Mouse (Mus musculus) adrenal gland, adult 8-10 months (tissue): Measurements from ENCODE around the gene Fchsd2. TPM values are rescaled to one million over a fixed set of nuclear protein-coding genes. Genes with fewer than 3 reads are reported as not detected.

Source experiments
- DNase-seq: peaks from one replicate; pipeline ENCODE4 v3.0.0; 2022
- total RNA-seq, 4 experiments: library from RNA; stranded (reverse); gene quantifications; 2 replicates each; pipeline ENCODE4 v1.2.4; 2022

Fchsd2 gene
- 10 to 100 TPM; 20.9 to 53.3 (median 33.8) TPM for total RNA-seq

GRCm38 (mm10) chr7:101092618-101093017 is at the start of gene Fchsd2:
Fchsd2 (plus strand) TSS chr7:101092863.
- DNase-seq, result no peak

DNA sequence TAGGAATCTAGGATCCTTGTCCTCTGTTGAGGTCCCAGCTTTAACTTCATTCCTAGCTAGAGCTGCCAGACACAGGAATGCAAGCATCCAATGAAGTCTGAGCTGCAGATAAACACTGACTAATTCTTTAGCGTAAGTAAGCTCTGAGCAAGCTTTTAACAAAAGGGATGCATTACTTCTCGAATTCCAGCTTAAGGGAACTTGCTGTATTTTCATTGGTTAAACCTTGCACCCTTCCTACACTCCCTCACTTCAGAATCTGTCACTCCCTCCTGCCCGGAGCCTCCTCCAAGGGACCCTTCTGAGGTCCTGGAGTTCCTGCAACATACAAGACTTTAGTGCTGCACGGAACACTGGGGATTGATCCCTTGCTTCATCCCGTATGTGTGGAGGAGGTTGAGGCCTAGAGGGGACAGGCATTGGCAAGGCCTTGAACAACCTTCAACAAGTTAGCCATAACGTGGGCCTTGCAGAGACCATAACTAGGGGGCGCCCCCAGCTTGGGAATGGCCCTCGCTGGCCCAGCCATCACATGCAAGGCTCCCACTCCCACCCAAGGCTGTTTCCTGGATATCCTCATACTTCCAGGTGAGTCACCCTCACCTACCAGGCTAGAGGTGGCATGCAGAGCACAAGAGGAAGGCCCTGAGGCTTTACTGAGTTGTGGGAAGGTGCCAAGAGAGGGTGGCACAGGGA is 48.7 kb upstream of the Fchsd2 start:
- DNase-seq, result no peak

DNA sequence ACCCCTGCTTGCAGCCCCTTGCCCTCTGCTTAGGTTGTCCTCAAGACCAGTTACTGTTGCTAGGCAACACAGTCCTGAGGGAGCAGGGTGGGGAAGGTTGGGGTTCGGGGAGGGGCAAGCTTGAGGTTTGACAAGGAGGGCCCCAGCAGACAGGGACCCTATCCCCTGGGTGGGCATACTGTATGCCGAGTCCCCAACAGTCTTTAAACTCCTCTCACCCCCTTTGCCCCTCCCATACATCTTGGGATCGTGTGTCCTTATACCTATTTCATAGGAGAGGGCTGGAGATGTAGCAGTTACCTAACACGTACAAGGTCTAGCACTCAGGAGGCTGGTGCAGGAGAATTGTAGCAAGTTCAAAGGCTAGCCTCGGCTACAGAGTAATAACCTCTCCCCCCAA is 44.4 kb upstream of the Fchsd2 start:
- no peak for DNase-seq

GRCm38 (mm10) chr7:101049326-101050087 is 43.2 kb upstream of the Fchsd2 start:
- no peak for DNase-seq

GRCm38 (mm10) chr7:101050724-101051550 is 41.7 kb upstream of the Fchsd2 start:
- DNase-seq, result no peak

GRCm38 (mm10) chr7:101051551-101052221 is 41.0 kb upstream of the Fchsd2 start:
- DNase-seq, result no peak

DNA sequence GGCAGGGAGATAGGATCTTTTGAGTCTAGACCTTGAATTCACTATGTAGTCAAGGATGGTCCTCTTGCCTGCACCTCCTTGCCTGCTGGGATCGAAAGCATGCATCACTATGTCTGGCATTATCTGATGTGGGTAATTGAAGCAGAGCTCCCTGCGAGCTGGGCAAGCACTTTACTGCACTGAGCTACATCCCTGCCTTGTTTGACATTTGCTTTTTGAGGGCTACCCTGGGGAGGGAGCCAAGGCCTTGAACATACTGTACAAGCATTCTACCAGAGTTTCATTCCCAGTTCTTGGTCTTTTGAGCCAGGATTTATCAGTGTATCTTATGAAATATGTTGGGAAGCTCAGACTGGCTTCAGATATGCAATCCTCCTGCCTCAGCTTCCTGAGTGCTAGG is 39.5 kb upstream of the Fchsd2 start:
- no peak for DNase-seq

DNA sequence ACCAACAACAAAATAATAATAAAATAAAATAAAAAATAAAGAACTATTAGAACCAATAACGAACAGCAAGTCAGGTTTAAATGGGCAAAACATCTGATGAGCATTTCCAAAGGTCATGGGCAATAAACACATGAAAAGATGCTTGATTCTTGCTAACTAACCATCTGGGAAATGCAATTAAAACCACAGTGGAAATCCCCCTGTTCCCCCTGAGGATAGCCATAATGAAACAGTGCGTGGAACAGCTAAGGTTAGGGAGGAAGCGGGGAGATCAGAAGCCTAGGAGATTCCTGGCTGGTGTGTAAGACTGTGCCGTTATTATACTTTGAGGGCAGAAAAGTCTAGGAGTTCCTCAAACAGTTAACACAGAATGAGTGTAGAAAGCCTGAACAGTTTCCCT is 35.4 kb upstream of the Fchsd2 start:
- DNase-seq, result no peak

GRCm38 (mm10) chr7:101059188-101059587 is 33.5 kb upstream of the Fchsd2 start:
- no peak for DNase-seq

DNA sequence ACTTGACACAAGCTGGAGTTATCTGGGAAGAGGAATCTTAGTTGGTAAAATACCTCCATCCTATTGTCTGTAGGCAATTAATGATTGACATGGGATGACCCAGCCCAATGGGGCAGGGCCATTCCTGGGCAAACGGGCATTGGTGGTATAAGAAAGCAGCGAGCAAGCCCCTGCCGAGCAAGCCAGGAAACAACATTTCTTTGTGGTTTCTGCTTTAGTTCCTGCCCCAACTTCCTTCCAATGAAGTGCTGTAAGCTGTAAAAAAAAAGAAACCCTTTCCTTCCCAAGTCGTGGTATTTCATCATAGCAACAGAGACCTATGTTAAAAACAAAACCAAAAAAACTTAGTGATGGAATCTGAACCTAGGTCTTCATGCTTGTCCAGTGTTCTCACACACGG is 32.2 kb upstream of the Fchsd2 start:
- no peak for DNase-seq

- DNase-seq, result peak; percentile 82
Observed at GRCm38 (mm10) chr7:101061381-101061780, 31.3 kb upstream of the Fchsd2 start.

GRCm38 (mm10) chr7:101062246-101062645 is 30.4 kb upstream of the Fchsd2 start:
- no peak for DNase-seq

- no peak for DNase-seq
Observed at GRCm38 (mm10) chr7:101063523-101063922, 29.1 kb upstream of the Fchsd2 start.

- no peak for DNase-seq
Observed at GRCm38 (mm10) chr7:101064697-101065688, 27.7 kb upstream of the Fchsd2 start.

- no peak for DNase-seq
Observed at GRCm38 (mm10) chr7:101066009-101066408, 26.7 kb upstream of the Fchsd2 start.

GRCm38 (mm10) chr7:101066650-101067346 is 25.9 kb upstream of the Fchsd2 start:
- DNase-seq, result no peak

DNA sequence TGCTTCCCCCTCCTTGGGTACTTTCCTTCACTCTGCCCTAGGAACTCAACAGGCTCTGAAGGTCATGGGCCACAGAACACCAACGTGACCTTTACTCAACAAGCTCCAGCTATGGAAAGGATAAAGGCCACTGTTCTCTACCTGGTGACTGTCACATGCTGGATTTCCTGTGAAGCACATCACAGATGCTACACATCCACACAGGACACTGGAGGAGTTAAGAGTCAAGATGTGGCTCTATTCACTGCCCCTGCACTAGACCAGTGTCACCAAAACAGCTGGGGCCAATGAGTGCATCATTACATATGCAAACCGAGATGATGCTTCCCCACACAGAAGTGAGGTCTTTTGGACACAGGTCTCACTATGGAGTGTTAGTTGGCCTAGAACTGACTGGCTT is 25.1 kb upstream of the Fchsd2 start:
- DNase-seq, result no peak

DNA sequence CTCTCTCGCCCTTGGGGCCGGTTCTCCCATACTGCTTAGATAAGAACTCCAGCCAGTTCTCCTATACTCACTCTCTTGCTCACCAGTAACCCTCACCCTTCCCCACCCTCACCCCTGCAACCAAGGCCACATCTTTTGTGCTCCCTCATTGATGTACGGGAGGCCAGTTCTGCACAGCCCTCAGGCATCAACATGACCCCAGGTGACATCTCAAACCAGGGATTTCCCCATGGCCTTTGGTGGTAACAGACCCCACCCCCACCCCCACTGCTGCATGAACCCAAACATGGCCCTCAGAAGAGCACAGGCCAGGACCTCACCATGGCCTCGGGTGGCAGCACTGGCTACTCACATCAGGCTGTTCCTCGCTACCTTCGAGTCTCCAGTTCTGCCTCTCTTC is 23.4 kb upstream of the Fchsd2 start:
- no peak for DNase-seq

- no peak for DNase-seq
Observed at GRCm38 (mm10) chr7:101070406-101070805, 22.3 kb upstream of the Fchsd2 start.

- no peak for DNase-seq
Observed at GRCm38 (mm10) chr7:101071020-101071419, 21.6 kb upstream of the Fchsd2 start.
